Comparison of ENCODE assay signal across 8 mouse cellular contexts in the genomic region with DNA sequence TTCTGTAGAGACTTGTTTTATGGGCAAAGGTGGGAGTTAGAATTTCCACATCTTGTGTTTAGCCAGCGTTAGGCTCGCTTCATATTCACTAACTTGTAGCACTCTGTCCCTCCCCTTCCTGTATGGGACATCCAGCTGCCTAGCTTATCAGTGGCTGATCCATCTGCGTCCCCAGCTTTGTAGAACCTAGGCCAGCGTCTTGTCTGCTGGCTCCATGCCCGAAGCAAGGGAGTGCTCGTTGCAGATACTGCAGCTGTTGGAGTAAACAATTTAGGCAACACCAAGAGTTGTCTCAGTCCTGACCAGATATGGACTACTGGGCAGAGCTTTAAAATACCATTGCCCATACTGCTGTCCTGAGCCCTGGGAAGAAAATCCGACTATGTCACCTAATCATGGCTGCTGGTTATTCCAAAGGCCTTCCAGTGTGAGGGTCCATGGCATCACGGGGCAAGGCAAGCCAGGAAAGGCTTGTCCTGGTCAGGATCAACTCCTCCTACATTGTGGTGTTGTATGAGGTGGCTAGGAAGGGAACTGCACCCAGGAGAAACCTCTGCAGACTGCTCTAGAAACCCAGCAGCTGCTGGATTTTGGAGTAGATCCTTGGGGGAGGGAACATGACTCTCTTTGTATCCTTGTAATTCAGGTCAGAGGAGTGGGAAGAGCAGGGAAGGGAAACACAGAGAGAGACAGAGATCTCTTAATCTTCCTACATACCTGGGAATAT.
DNase-seq lines count a peak whose midpoint lies in the region; ATAC-seq lines count a peak whose summit lies in the region.

No protein-coding gene starts in this region.

- H3K4me3 ChIP-seq in kidney, embryonic 14.5 days (ENCODE audit: low read length) = no peak overlapping the region

- H3K9ac ChIP-seq in kidney, embryonic 14.5 days (ENCODE audit: low read depth, low read length) = no peak overlapping the region

- peak; percentile 43 for ATAC-seq in kidney, embryonic 14.5 days (ENCODE audit: low FRiP score, low TSS enrichment)
- peak; percentile 97 for ATAC-seq in megakaryocyte-erythroid progenitor cell, adult 5-6 weeks (replicated peaks; ENCODE audit: low FRiP score, low TSS enrichment, poor library complexity, severe bottlenecking)

- H3K36me3 ChIP-seq in kidney, embryonic 14.5 days (ENCODE audit: control insufficient read depth, insufficient read depth, low read length) = no peaks in the 10 kb centered on the region

- H3K4me2 ChIP-seq in kidney, embryonic 14.5 days (replicated peaks; ENCODE audit: low read depth, low read length) = no peak overlapping the region

- no peak overlapping the region for H3K27ac ChIP-seq in kidney, embryonic 14.5 days (ENCODE audit: low read depth, low read length)

- H3K27me3 ChIP-seq in kidney, embryonic 14.5 days (ENCODE audit: control insufficient read depth, insufficient read depth, low read length) = no peaks in the 10 kb centered on the region

- DNase-seq in kidney, adult 8-10 months = no peak
- peak; percentile 98 for DNase-seq in heart, adult 11 months
- peak; percentile 54 to 65 for DNase-seq in kidney, postnatal 25 days
- DNase-seq in layer of hippocampus, adult 11-12 months (ENCODE audit: low spot score) = no peak
- no peak for DNase-seq in natural killer cell, adult 2 months (ENCODE audit: low spot score in 2 of 2)
- DNase-seq in cerebellum, postnatal 25 days = no peak

- H3K9me3 ChIP-seq in kidney, embryonic 14.5 days (ENCODE audit: control insufficient read depth, low read length) = no peaks in the 10 kb centered on the region

- H3K4me1 ChIP-seq in kidney, embryonic 14.5 days (ENCODE audit: control insufficient read depth, insufficient read depth, low read length) = peaks cover 17% of the 10 kb centered on the region; the same call in 1 of the 2 replicates

- WGBS in kidney, embryonic 14.5 days = 62% methylated on average over 8 of the region's 8 CpGs

Comparison
In these comparisons a context has a peak if more than half of its experiments do, and no peak if none do; other contexts are left out.
1. DNase-seq: peak in heart, adult 11 months (single experiment) and kidney, postnatal 25 days (2 of 2); none in kidney, adult 8-10 months (0 of 2), layer of hippocampus, adult 11-12 months (single experiment), natural killer cell, adult 2 months (0 of 2) and cerebellum, postnatal 25 days (0 of 2).